Mouse (Mus musculus) ZHBTc4 (cell line): Measurements from ENCODE around the gene Grem1.

Experiments
- DNase-seq: peaks from one replicate; pipeline ENCODE4 v3.0.0-alpha.2; 2011; ENCODE audit warnings: low read depth, low spot score

Grem1 gene

GRCm38 (mm10) chr2:113757525-113758310 is 728 bp downstream of the Grem1 start:
- peak; percentile 68 for DNase-seq

DNA sequence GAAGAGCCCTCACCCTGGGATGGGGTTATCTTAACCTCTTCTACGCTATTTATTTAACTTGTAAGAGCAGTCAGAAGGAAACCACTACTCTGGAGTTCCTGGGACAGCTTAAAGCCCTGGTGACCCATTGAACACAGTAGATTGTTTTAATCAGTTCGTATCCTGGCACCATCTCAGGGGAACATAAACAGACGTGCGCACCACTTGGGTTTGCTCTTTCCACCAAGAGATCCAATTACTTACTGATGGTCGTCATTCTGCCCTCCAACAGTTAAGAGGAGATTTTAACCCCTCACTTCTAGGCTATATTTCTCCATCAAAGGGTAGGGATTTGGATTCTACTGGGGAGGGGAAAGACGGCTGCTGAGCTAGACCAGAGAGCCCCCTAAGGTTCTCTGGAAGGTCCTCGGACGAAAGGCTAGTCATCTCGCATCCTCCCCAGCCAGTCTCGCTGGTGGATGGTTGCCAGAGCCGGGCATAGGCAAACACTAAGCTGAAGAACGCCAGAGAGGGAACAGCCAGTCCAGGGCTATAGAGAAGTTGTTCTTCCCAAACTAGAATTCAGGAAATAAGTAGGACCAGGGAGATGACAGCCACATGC is 1.4 kb downstream of the Grem1 start:
- no peak for DNase-seq

GRCm38 (mm10) chr2:113749721-113750120 is 8.7 kb downstream of the Grem1 start:
- DNase-seq = peak; percentile 88

DNA sequence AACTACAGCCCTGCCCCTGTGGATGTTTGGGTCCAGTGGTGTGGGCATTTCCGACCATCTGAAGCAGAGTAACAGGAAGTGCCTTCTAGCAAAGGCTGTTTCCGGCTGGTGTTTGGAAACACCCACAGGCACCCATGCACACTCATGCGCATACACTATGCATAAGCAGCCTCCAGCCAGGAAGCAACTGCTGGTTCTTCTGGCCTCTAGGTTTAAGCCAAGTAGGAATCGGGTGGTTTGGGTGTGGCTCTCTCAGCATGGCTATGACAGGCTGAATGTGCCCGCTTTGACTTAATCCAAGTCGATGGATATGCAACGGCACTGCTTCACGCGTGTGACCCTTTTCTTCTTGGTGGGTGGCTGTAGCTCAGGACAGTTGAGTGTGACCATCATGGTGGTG is 9.1 kb downstream of the Grem1 start:
- peak; percentile 56 for DNase-seq

GRCm38 (mm10) chr2:113728581-113728980 is 29.9 kb downstream of the Grem1 start:
- peak; percentile 61 for DNase-seq

DNA sequence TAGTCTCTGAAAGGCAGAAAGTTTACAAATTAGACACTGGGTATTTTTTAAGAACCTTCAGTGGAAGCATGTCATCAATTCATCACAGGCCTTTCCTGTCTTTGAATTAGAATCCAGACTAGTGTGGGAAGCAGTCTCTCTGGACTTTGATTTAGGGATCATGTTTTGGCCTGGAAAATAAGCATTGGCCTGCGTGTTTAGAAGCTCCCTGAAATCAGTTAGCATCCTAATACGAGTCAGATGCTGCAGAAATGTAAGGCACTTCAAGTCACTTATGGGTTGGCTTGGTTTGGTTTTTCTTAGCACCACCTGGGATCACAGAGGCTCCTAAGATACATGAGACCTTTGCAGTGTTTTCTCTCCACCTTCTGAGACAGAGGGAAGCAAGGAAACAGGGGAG is 43.6 kb downstream of the Grem1 start:
- DNase-seq = no peak

- DNase-seq = no peak
These were observed 45.0 kb downstream of the Grem1 start for GRCm38 (mm10) chr2:113713406-113713805.

DNA sequence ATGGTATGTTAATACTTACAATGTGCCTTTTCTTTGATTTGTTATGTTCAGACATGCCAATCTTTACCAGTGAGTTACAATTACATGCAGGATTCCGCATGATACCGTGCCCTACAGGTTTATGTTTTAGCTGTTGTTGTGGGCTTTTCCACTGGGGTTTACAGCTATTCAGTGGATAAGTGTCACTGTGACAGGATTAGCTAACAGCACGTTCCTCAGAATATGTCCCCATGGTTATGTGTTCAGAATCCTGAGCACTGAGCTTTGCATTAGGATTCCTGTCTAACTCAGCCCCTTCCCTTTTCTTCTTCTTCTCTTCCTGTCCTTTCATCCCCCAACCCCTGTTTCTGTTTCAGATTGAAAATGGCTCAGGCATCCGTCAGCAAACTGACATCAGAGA is 50.9 kb downstream of the Grem1 start:
- no peak for DNase-seq

- DNase-seq = no peak
These were observed 56.9 kb downstream of the Grem1 start for GRCm38 (mm10) chr2:113701507-113701906.

DNA sequence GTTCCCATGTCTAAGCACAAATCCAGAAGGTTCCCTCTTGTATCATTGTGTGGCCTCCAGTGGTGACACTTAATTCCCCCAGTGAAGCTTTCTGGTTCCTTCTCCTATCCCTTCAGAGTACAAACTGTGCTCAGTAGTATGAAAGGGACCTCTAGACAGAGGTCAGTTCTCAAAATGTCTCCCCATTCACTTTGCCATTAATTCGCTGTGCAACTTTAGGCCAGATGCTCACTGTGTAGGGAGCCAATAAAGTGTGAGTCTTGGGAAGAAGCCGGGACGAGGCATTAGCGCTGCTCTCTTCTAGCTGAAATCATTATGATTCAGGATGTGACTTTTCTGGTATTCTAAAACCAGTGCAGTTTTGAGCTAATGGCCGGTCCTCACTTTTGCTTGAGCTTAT is 61.8 kb downstream of the Grem1 start:
- no peak for DNase-seq

- no peak for DNase-seq
These were observed 62.2 kb downstream of the Grem1 start for GRCm38 (mm10) chr2:113696222-113696621.
